Mouse (Mus musculus): ENCODE results near the gene Pdlim4.

- TF ChIP-seq CTCF (IDR thresholded peaks at IDR 0.05; ENCODE audit: extremely low read depth, insufficient read depth, insufficient read length, insufficient replicate concordance) (no peak), POLR2A (IDR thresholded peaks at IDR 0.05; ENCODE audit: low read depth, low read length) (no peak)
Measured at GRCm38 (mm10) chr11:54026491-54027041, 42.2 kb downstream of the Pdlim4 start.

All from spleen, adult 2 months (tissue).